Mouse (Mus musculus) forelimb bud, embryonic 11.5 days (tissue): Measurements from ENCODE around the gene Resp18.
A peak's percentile ranks its signal among the peaks of the same experiment; 100 is the strongest.

ENCODE experiments used
- DNase-seq: peaks from one replicate; pipeline ENCODE4 v3.0.0-alpha.2; 2012; ENCODE audit warnings: low read depth, low spot score

The Resp18 gene

DNA sequence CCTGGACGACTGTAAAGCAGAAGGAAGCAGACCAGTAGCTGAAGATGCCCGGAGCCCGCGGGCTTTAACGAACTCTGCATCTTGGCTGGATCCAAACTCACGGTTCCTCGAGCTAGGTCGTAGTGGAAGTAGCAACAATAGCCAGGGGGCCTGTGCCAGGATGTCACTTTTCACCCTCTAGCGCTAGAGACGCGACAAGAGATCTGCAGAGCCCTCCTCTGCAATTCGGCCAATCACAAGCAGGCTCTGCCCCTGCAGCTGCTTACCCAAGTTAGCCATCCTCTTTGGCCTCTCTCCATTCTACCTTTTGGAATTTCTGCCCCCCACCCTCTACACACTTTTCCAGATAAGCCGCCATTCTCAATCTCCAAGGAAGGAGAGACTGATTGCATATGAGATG is at the start of gene Resp18:
Gene Resp18 (minus strand): TSS at position 188 of the 400 bp plus-strand sequence.
- DNase-seq, result no peak

DNA sequence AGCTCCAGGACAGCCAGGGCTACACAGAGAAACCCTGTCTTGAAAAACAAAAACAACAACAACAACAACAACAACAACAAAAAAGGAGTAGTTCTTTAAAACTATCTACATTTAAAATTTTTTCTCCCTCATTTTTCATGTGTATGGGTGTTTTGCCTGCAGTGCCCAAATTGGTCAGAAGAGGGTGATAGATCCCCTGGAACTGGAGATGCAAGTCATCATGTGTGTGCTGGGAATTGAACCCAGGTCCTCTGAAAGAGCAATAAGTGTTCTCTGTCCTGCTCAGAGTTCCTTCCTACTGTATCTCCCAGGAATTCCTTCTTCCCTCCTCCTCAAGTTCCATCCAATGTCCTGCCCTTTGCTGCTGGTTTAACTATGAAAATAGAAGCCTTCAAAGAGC is 49.2 kb upstream of the Resp18 start:
- DNase-seq, result no peak

DNA sequence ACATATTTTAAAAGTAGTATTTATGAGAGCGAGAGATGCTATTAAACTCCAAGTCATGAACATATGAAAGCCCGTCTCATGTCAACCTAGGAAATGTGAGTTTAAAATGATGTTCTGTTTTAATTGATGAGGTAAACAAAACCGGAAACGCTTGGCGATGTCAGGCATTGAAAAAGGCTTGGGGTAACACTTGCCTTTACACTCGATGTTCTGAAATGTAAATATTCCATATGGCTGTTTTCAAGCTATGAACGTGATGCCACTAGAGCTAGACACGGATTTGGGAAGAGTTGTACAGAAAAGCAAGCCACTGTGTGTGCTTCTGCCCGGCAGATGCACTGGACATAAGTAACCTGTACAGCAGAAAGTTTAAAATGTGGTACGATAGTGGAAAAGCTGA is 41.0 kb upstream of the Resp18 start:
- DNase-seq, result no peak

DNA sequence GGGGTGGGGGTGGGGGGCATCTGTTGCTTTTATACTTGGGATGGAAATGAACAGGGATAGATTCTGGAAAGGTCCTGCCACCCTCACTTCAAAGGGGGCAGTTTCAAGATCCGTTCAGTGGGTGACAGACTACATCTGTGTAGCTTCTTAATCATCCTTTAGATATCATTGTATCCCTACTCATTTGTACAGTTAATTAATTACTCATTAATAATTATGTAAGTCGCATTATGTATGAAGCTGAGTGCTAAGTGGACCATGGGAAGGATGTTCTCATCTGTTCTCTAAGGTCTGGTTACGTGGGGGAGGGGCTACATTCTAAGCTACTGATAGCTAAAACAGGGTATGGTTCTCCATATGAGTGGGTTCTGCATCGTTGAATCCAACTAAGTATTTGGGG is 40.5 kb upstream of the Resp18 start:
- DNase-seq, result no peak

DNA sequence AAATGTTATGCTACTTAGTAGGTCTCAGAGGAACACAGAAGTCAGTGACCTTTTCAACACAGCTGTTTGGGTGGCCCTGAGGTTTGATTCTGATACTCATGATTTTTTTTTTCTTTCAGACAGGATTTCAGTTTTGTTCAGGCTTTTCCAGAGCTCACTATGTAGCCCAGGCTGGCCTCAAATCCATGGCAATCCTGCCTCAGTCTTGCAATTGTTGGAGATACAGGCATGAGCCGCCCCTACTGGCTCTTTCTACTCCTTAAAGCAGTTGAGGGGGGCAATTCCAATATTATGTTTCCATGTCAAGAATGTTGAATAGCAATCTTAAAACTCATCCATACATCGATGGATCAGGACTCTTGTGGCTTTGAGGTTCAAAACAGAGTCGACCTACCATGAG is 40.1 kb upstream of the Resp18 start:
- DNase-seq, result no peak

DNA sequence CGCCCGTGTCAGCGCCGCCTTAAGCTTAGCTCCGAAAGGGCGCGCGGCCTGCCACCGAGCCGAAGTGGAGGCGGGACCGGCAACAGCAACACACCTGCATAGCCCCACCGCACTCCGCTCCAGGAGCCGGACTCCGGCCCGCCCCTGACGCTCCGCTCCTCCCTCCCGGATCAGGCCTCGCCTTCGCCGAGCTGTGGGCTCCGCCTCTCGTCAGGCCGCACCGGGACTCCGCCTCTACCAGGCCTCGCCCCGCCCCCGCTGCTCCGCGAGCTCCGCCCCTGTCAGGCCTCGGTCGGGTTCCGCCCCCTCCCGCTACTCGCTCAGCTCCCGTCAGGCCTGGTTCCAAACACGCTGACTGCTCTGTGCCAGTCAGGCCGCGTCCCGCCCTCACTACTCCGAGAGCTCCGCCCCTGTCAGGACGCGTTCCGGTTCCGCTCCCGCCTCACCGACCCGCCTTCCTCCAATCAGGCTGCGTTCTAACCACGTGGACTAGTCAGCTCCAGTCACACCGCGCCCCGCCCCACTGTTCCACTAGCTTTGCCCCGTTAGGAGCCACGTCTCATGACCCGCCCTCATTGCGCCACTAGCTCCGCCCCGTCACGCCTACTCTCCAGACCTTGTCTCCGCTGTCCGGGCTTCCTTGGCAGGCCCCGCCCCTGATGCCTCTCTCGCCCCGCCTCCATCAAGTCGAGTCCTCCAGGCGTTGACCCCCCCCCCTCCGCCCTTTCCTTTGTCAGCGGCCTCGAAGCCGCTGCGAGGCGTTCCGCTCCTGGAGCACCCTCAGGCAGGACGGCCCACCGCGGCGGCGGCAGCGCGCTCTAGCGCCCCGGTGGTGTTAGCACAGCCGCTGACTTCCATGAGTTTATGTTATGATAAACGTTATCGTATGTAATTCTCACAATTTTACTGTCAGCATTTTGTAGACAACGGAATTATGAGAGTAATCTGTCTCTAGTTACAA is 39.3 kb upstream of the Resp18 start, which contains the start of gene Dnpep:
Gene Dnpep (minus strand): TSS at position 750 of the 961 bp plus-strand sequence.
- DNase-seq, result peak; percentile 99

DNA sequence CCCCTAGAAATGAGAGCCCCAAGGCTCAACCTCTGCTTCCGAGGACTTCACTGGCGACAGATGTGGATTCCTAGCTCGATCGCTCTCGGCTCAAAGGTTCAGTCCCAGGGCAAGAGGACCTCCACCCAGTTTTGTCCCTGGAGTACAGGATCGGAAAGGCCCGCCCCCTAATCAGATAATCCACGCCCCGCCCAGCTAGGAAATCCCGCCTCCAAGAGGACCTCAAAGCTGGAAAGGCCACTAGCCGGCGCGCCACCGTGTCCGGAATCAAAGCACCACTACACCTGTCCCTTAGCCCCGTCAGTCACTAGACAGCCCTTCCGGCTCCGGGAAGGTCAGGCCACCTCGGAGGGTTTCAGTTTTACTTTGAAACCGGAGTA is 38.6 kb upstream of the Resp18 start:
- peak; percentile 71 for DNase-seq

DNA sequence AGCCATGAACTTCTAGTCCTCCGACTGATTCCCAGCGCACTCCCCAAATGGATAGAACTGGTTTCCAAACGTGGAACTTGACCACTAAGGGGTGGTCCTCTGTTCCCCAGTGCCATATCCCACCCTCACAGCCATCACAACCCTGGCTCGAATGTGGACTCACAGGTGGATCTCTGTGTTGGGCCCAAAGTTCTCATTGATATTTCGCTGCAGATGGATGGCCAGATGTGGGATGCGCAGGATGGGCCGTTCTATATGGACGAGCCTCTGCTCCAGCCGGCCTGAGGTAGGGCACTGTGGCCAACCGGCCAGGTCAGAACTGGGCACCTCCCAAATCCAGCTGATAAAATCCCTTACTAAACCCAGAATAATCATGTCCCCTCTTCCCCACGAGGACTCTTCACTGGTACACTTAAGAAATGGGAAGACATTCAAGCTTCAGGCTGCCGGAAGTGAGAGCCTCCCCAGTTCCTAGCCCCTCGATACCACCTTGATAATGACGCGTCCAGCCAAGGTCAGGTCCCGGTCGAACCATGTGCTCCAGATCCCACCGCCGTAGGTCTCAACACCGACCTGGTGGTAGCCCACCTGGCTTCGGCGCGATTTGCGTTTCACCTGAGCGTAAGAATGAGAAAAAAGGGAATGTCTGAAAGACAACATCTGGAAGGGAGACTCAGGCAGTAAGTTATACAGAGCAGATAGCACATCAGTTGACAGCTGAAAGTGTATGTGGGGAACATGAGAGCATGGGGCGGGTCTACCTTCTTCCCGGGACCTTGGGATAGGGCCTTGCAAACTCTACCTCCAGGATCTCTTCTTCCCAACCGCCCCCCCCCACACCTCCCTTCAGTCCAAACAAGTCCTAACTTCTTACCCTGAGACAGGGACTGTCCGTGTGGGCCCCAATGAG is 37.5 kb upstream of the Resp18 start:
- DNase-seq, result no peak

DNA sequence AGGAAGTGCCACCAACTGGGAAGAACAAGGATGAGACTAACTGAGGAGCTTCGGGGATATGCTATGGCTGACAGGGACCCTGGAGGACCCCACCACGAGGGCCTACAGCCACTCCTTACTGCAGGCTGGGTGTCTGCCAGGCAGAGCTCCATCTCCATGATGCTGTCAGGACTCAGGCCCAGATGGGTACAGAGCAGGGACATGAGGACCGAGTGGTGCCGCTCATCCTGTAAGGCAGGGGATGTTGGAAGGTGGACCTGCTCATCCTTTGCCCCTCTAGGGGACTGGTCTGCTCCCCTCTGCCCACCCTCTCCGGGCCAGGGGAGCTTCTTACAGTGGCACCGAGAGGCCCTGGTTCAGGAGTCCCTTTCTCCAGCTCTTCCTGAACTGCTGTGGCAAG is 36.8 kb upstream of the Resp18 start:
- no peak for DNase-seq

DNA sequence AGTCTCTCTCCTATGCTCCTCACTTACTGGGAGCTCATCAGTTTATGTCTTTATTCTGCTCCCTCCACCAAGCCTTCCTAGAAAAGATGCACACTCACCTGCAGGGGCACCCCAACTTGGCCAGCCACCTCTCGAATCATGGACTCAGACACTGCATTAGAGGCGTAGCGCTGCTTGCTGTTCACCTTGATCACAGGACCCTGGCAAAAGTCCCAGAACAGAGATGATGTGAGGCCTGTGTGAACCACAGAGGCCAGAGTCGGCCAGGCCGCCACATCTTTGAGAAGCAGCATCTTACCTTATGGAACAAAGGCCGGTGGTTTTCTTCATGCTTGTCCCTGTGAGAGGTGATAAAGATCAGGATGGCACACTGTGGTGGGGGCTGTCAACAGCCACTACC is 33.5 kb upstream of the Resp18 start:
- no peak for DNase-seq

DNA sequence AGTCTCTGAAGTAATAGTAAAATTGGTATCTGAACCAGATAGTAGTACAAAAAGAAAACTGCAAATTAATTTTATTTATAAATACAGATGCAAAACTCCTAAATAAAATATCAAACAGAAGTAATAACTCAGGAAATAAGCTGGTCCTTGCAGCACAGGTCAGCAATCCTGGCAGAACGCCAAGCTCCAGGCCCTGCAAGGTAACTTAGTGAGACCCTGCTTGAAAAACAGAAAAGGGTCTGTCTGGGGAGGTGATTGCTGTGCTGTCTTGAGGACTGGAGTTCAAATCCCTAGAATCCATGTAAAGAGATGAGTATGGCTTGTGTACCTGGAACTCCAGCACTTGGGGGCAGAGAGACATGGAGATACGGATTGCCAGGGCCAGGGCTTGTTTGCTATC is 26.4 kb upstream of the Resp18 start:
- DNase-seq, result no peak

DNA sequence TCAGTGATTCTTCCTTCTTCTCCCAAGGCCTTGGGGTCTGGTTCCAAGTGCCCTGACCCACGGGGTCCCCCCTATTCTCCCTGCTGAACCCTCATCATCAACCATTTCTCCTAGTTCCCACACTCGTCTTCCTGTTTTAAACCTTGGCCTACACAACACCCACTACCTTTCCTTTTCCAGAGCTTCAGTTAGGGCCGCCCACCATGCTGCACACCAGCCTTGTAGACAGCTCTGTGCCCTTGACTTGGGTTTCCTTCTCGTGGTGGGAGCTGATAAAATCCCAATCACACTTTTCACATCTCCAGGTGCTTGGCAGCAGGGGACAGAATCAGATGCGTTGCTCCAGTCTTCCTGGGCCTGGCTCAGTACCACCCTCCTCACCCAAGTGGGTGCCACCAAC is 16.1 kb upstream of the Resp18 start:
- no peak for DNase-seq

DNA sequence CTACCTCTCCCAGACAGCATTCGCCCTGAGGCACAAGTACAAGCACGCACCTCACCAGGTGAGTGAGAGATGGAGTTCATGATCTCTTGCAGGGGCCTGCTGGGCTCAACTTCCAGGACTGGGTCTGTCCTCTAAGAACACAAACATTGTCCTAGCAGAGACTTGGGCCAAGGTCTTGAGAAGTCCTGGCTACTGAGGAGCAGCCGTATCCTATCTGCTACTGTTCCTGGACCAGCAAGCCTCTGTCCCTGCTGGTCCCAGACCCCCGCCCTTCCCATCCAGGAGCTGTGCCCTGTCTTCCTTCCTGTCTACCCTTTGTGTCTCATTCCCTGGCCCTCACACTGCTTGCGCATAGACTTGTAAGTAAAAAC is 15.1 kb upstream of the Resp18 start:
- no peak for DNase-seq

DNA sequence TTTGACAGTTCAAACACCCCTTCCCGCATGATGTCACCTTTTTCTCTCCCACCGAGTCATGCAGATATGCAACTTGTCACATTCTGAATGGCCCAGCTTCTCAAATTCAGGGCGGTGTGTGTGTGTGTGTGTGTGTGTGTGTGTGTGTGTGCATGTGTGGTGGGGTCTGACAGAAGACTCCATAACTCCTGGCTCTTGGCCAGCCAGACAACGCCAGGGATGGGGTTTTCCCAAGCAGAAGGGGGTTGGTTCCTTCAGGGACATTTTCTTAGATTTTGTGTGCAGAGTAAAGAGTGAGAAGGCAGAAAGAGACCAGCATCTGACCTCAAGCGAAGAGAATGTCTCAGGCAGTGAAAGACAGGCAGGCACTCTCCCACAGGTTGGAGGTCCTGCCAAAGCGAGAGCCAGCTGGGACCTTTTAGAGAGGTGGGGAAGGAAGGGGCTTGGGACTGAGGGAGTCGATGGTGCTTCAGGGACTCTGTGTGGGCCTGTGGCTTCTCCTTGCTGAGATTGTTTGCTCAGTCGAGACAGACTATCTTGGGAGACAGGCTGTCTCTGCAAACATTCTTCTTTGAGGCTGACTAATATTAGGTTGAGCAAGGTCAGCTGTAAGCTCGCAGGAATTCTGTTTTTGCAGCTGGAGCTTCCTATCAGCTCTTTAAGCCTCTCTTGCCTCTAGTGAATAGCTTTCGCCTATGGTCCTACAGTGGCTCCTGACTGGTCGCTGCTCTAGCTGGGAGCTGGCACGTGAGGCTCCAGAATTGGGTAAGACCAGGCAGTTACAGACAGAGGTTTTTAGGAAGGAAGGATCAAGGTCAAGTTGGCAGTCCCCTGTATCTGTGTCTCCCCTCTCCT is 14.5 kb upstream of the Resp18 start:
- DNase-seq, result no peak

DNA sequence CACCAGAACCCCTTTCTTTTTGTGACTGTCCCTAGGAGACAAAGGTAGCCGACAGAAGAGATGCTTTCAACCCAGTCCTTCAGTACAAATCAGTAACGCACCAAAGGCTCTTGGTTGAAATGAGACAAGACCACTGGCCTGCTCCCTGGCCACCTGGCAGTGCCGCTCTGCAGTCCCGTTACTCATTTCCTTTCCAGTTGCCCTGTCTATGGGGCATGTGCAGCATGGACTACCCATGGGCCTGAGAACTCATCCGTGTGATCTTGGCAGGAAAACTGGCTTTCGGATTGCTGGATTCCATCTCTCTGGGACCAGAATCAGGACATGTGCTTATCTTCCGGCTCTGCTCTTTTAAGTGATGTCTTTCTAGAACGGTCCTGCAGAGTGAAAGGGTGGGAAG is 13.1 kb upstream of the Resp18 start:
- no peak for DNase-seq

DNA sequence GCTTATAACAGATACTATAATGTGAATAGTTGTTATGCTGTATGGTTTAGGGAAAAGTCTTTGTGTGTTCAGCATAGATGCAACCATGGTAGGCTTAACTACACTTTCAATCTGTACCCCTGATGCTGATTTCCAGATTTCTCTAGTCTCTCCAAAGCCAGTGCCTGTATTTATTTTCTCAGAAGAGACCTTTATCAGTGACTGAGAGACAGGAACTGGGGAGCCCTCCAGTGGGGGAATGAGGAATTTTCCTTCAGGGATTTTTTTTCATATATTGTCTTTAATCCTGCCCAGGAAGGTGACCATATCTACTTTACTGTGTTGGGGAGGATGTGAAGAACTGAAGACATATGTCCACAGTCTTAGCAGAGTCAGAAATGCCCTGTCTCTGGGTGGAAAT is 12.4 kb upstream of the Resp18 start:
- peak; percentile 11 for DNase-seq

DNA sequence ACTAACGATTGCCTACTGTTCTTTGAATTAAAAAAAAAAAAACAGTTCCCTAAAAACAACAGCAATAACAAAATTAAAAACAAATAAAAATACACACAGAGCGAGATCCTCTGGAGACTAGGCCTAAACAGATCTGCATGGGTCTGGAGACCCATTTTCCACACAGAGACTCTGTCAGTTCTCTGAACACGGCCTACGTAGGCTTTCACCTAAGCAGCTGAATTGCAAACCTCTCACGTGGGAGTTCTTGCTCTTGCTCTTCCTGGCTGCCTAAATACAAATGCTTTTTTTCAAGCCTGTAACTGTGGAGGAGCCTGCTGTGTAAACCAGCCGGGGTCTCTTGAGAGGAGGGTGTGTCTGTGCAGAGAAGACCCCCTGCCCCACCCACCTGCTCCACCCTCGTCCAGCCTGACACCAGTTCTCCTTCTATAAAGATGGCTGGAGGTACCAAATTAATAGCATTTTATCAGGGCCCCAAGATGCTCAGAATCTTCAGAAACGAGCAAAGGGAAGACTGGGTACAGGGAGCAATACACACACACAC is 11.7 kb upstream of the Resp18 start:
- no peak for DNase-seq

DNA sequence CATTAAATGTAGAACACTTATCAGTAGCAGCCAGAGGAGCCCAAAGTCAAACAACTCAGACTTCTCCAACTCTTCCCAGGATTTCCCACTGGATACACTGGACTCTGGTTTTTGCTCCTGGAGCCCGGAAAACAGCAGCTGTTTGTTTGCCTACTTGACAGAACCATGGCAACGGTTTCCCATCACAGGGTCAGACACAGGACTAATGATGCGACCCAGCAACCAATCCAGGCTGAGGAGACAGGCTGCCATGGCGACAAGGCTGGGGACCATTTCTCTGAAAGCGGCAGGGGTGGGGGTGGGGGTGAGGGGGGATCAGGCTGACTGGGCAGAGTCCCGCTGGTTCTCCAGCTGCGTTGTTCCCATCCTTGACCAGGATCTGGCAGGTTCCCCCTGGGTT is 11.2 kb upstream of the Resp18 start:
- peak; percentile 36 for DNase-seq

DNA sequence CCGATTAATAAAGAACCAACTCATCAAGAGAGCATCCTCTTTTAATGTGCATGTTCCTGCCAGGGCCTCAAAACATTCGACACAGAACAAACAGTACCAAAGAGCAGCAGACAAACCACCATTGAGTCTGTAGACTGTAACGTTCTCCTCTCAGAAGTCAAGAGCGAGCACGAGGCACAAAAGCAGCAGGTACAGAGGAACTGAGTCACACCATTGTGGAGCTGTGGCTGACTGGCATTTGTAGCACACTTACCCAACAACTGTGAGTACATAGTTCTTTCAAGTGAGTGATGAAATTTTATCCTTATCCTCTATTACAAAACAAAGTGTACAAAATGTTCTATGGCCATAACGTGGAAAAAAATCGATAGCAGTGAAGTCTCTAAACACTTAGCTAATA is 6.7 kb upstream of the Resp18 start:
- no peak for DNase-seq

DNA sequence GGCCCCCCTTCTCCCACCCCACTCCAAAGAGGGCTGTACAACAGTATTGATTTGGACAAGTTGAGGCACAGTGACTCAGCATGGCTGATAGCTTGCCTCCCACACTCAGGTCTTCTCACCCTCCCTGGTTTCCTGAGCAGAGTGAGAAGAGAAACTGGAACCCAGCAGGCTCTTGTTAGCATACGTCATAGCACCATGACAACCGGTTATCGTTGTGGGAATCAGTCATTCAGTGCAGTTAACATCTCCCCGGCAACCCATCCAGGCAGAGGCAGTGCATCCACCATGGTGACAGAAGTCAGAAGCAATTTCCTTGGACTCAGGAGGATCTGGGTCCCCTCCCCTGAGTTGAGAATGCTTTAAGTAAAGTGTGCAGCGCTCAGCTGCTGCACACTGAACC is 4.8 kb upstream of the Resp18 start:
- DNase-seq, result no peak
